Mouse (Mus musculus): ENCODE results near the gene Adamts7.

DNA sequence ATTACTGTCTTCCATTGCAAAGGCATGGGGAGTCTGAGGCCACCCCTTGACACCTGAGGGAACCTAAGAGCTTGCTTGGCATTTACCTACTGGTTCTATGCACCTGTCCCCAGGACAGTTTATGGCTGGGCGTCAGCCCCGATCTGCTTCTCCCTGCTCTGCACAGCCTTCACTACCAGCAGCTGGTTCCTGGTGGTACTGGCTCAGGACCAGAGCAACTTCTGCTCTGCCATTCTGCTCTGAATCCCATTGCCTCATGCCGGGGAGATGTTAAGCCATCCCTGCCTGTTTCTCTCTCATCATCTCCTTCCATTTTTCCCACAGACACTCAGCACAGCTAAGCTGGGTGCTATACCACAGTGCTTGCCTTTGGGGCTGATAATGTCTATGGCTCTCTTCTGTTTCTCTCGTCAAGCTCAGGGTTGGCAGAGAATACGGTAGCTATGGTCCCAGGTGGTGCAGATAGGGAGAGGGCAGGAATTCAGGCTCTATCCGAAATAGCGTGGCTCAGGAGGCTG lies 35.1 kb downstream of the Adamts7 start:
- TF ChIP-seq EP300 (optimal IDR thresholded peaks at IDR 0.05), result no peak
- TF ChIP-seq CTCF (IDR thresholded peaks at IDR 0.05; ENCODE audit: low read depth), result no peak
